Mouse (Mus musculus) hindbrain, postnatal 0 days (tissue): ENCODE measurements around the gene Actn3. TPM values are rescaled to one million over a fixed set of nuclear protein-coding genes. Genes with fewer than 3 reads are reported as not detected.

Experiments used
- ATAC-seq: fragments of 200-750 bp; cut with Nextera tagmentation; 2 replicates; pipeline ENCODE4 v1.8.0; 2017; ENCODE audit warnings: mild to moderate bottlenecking, moderate TSS enrichment, moderate library complexity
- DNase-seq: peaks from one replicate; pipeline ENCODE4 v3.0.0-alpha.2; 2015; ENCODE audit warnings: low spot score
- H3K27ac ChIP-seq: fragments of 300-500 bp; sonication (generic); 2 replicates; pipeline ENCODE4 v1.5.1; 2014; ENCODE audit warnings: mild to moderate bottlenecking
- H3K27me3 ChIP-seq: fragments of 300-500 bp; sonication (generic); 2 replicates; pipeline ENCODE4 v1.6.1; 2014; ENCODE audit warnings: low read length, mixed read lengths; ENCODE audit not compliant: insufficient read depth
- H3K36me3 ChIP-seq: fragments of 300-500 bp; sonication (generic); 2 replicates; pipeline ENCODE4 v1.6.1; 2014; ENCODE audit warnings: low read length, mixed read lengths; ENCODE audit not compliant: insufficient read depth
- H3K4me1 ChIP-seq: fragments of 300-500 bp; sonication (generic); 2 replicates; pipeline ENCODE4 v1.6.1; 2014; ENCODE audit warnings: antibody characterized with exemption, low read length, mixed read lengths; ENCODE audit not compliant: insufficient read depth
- H3K4me2 ChIP-seq: fragments of 300-500 bp; sonication (generic); 2 replicates; pipeline ENCODE4 v1.6.1; 2014; ENCODE audit warnings: low read depth, mild to moderate bottlenecking, low read length, moderate library complexity, mixed read lengths
- H3K4me3 ChIP-seq: fragments of 300-500 bp; sonication (generic); 2 replicates; pipeline ENCODE4 v1.5.1; 2014; ENCODE audit warnings: low read length
- H3K9ac ChIP-seq: fragments of 300-500 bp; sonication (generic); replicated peaks from 2 replicates; pipeline ENCODE4 v1.6.1; 2014; ENCODE audit warnings: mild to moderate bottlenecking, low read length, moderate library complexity, mixed read lengths
- H3K9me3 ChIP-seq: fragments of 300-500 bp; sonication (generic); 2 replicates; pipeline ENCODE4 v1.6.1; 2016; ENCODE audit warnings: low read length, mixed read lengths
- CTCF ChIP-seq: IDR thresholded peaks from 2 replicates; pipeline ENCODE4 v1.5.1; 2016; ENCODE audit warnings: antibody characterized with exemption, control low read depth, low read depth
- WGBS: fragments of 180-500 bp; shearing (Covaris S2); extraction: QIAGEN DNeasy Blood & Tissue Kit; methylation state at CpG from one replicate; pipeline ENCODE4 v1.1.7; 2014; 5-methylcytosine and 5-hydroxymethylcytosine counted together
- polyA plus RNA-seq: library from polyadenylated mRNA; unstranded; fragments of >200 nt; fragmentation: Nextera tagmentation; extraction: Ambion mirVana; gene quantifications from 2 replicates; pipeline ENCODE4 v1.2.1, GENCODE M21; 2015
- total RNA-seq: library from RNA; depleted of rRNA; stranded (reverse); fragments of >200 nt; gene quantifications from 2 replicates; pipeline ENCODE4 v1.2.3, GENCODE M21; 2014

Actn3 gene
- total and polyA plus RNA-seq, 2 experiments from 2014 or later, result 3.8 to 6.8 TPM

DNA sequence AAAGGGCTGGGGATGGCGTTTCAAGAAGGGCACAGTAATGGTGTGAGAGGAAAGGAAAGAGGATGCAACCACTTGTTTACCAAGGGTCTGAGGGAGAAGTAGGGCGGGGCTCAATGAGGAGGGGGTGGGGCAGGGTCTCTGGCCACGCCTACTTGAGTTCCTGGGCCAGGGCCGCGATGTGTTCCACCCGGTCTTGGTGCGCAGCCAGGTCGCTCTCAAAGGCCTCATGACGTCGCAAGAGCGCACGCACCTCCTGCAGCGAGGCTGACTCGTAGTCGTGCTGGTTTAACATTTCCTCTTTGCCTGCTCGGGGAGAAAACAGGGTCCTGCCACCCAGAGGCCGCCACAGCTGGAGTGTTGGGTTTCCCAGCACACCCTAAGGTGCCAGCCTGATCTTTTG is 12.6 kb downstream of the Actn3 start:
- H3K4me2 ChIP-seq, result peak overlapping the region; percentile 30

GRCm38 (mm10) chr19:4863048-4863447 is 14.7 kb downstream of the Actn3 start:
- Histone ChIP-seq H3K4me1 (no peaks in the 10 kb centered on the region), H3K9ac (no peak overlapping the region), H3K4me3 (no peak overlapping the region), H3K36me3 (peaks cover 16% of the 10 kb centered on the region), H3K27ac (no peak overlapping the region), H3K9me3 (no peaks in the 10 kb centered on the region), H3K27me3 (no peaks in the 10 kb centered on the region), H3K4me2 (no peak overlapping the region)
- no peak for TF ChIP-seq CTCF
- ATAC-seq (peak; percentile 48; the same call in 1 of the 2 replicates), DNase-seq (peak; percentile 44)
- 61% methylated on average over 6 of the region's 6 CpGs for WGBS

More for the DNA sequence above, 12.6 kb downstream of the Actn3 start:
- no peak overlapping the region for H3K27ac ChIP-seq
- H3K4me1 ChIP-seq, result no peaks in the 10 kb centered on the region
- H3K9me3 ChIP-seq, result no peaks in the 10 kb centered on the region
- no peaks in the 10 kb centered on the region for H3K27me3 ChIP-seq
- 5% methylated on average over 17 of the region's 17 CpGs for WGBS
- no peak for TF ChIP-seq CTCF
- ATAC-seq, result 0 out of 2 replicates have a peak, but pooled peaks have one; percentile 45
- peaks cover 8% of the 10 kb centered on the region; the same call in 1 of the 2 replicates for H3K36me3 ChIP-seq
- H3K4me3 ChIP-seq, result no peak overlapping the region
- peak; percentile 57 for DNase-seq
- no peak overlapping the region for H3K9ac ChIP-seq

DNA sequence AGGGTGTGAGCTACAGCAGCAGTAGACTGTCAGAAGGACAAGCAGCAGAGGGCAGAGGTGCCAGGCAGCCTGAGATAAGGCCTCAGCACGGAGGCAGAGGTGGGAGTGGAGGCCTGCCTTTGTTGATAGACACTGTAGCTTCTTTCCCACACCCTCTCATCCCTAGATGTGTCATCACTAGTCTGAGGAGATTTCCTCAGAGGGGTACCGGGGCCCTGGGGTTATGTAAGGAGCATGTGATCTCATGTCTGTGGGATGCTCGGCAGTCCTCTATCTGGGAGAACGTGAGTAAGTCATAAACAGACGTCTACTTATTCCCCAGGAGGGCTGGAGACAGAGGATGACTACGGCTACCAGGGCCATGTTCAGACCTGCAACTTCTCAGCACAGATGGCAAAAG is 18.6 kb downstream of the Actn3 start:
- Histone ChIP-seq H3K9me3 (no peaks in the 10 kb centered on the region), H3K36me3 (peaks cover 22% of the 10 kb centered on the region), H3K9ac (no peak overlapping the region), H3K4me2 (no peak overlapping the region), H3K27me3 (no peaks in the 10 kb centered on the region), H3K4me1 (no peaks in the 10 kb centered on the region), H3K4me3 (no peak overlapping the region), H3K27ac (no peak overlapping the region)
- WGBS, result 74% methylated on average over 6 of the region's 6 CpGs
- DNase-seq (no peak), ATAC-seq (no peak)
- no peak for TF ChIP-seq CTCF

- H3K9ac ChIP-seq, result no peak overlapping the region
- H3K27ac ChIP-seq, result no peak overlapping the region
- ATAC-seq, result no peak
- H3K4me1 ChIP-seq, result no peaks in the 10 kb centered on the region
- no peaks in the 10 kb centered on the region for H3K27me3 ChIP-seq
- 63% methylated on average over 4 of the region's 4 CpGs for WGBS
- TF ChIP-seq CTCF, result no peak
- H3K36me3 ChIP-seq, result peaks cover 22% of the 10 kb centered on the region
- peak overlapping the region; percentile 99 for H3K4me2 ChIP-seq
- H3K4me3 ChIP-seq, result peak overlapping the region; percentile 75
- DNase-seq, result no peak
- H3K9me3 ChIP-seq, result no peaks in the 10 kb centered on the region
These were observed 21.8 kb downstream of the Actn3 start for GRCm38 (mm10) chr19:4855951-4856350.

- Histone ChIP-seq H3K27ac (peak overlapping the region; percentile 60; the same call in 1 of the 2 replicates), H3K4me2 (peak overlapping the region; percentile 99), H3K4me1 (no peaks in the 10 kb centered on the region), H3K27me3 (no peaks in the 10 kb centered on the region), H3K4me3 (peak overlapping the region; percentile 75), H3K36me3 (peaks cover 17% of the 10 kb centered on the region), H3K9me3 (no peaks in the 10 kb centered on the region), H3K9ac (peak overlapping the region; percentile 76)
- TF ChIP-seq CTCF, result no peak
- DNase-seq, result no peak
- ATAC-seq, result no peak; the same call in 1 of the 2 replicates
- WGBS, result under 1% methylated on average over 14 of the region's 14 CpGs
These were observed 22.3 kb downstream of the Actn3 start for GRCm38 (mm10) chr19:4855470-4855820.

- peak; percentile 93 for ATAC-seq
- Histone ChIP-seq H3K4me3 (peak within 1 kb of the TSS; percentile 75), H3K4me1 (no peaks in the 10 kb centered on the region), H3K36me3 (peaks cover 12% of the 10 kb centered on the region), H3K9ac (peak within 1 kb of the TSS; percentile 76), H3K4me2 (peak within 1 kb of the TSS; percentile 99), H3K27me3 (no peaks in the 10 kb centered on the region), H3K9me3 (no peaks in the 10 kb centered on the region), H3K27ac (peak within 1 kb of the TSS; percentile 60)
- WGBS, result 4% methylated on average over 45 of the region's 45 CpGs
- DNase-seq, result peak; percentile 93
- TF ChIP-seq CTCF, result no peak; the same call in 1 of the 2 replicates
These were observed 22.9 kb downstream of the Actn3 start, which contains the start of gene Ctsf for GRCm38 (mm10) chr19:4854552-4855469. TSS of gene Ctsf (plus strand) at chr19:4855130.

DNA sequence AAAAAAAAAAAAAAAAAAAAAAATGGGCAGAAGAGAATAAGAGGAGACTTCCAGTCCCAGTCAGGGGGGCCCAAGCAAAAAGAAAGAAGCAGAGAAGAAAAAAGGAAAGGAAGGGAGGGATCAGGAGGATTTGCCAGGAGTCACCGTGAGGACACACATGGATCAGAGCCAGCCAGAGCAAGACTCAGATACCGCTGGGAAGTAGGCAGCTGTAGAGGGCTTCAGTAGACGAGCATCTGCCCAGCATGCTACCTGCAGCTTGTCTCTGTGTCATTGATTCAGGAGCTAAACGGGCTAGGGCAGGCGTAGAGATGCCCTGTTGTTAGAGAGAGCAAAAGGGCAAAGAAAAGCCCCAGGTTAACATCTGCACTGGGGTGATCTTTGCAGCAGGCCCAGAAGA is 27.4 kb downstream of the Actn3 start:
- no peaks in the 10 kb centered on the region for H3K4me1 ChIP-seq
- no peak overlapping the region for H3K27ac ChIP-seq
- no peaks in the 10 kb centered on the region for H3K27me3 ChIP-seq
- DNase-seq (no peak), ATAC-seq (no peak)
- no peak overlapping the region for H3K4me3 ChIP-seq
- H3K36me3 ChIP-seq, result no peaks in the 10 kb centered on the region
- no peak overlapping the region for H3K4me2 ChIP-seq
- H3K9ac ChIP-seq, result no peak overlapping the region
- 38% methylated on average over 5 of the region's 5 CpGs for WGBS
- TF ChIP-seq CTCF, result no peak
- H3K9me3 ChIP-seq, result no peaks in the 10 kb centered on the region
